Mouse (Mus musculus) MEL (cell line): ENCODE measurements around the gene Itk. TPM values are rescaled to one million over a fixed set of nuclear protein-coding genes. Genes with fewer than 3 reads are reported as not detected.
A peak's percentile ranks its signal among the peaks of the same experiment; 100 is the strongest.

Experiments used
- DNase-seq: peaks from one replicate; pipeline ENCODE4 v3.0.0; 2011; ENCODE audit warnings: low read depth, low spot score
- H3K27ac ChIP-seq: 2 replicates; pipeline ENCODE4 v1.5.1; 2012; ENCODE audit warnings: low read depth, mild to moderate bottlenecking, control low read depth, low read length, moderate library complexity; ENCODE audit not compliant: control insufficient read depth
- H3K27me3 ChIP-seq, 2 experiments: fragments of 150-350 bp in 1 of 2; sonication (generic) in 1 of 2; 2 replicates each; pipeline ENCODE4 v1.6.1; 2012; ENCODE audit warnings: low read length in 2 of 2, mild to moderate bottlenecking in 2 of 2, improper control_type of control experiment in 1 of 2, moderate library complexity in 1 of 2; ENCODE audit not compliant: insufficient read depth in 2 of 2, control insufficient read depth in 1 of 2
- H3K36me3 ChIP-seq, 2 experiments: 2 replicates each; pipeline ENCODE4 v1.6.1; 2012 to 2014; ENCODE audit warnings: low read length in 2 of 2, improper control_type of control experiment in 1 of 2, inconsistent platforms in 1 of 2, mild to moderate bottlenecking in 1 of 2; ENCODE audit not compliant: insufficient read depth in 2 of 2, control insufficient read depth in 1 of 2
- H3K4me1 ChIP-seq, 2 experiments: fragments of 150-350 bp in 1 of 2; sonication (generic) in 1 of 2; 2 replicates each; pipeline ENCODE4 v1.6.1; 2012; ENCODE audit warnings: low read length in 2 of 2, improper control_type of control experiment in 1 of 2, mild to moderate bottlenecking in 1 of 2; ENCODE audit not compliant: insufficient read depth in 2 of 2, control insufficient read depth in 1 of 2
- H3K4me3 ChIP-seq, 2 experiments: fragments of 150-350 bp in 1 of 2; sonication (generic) in 1 of 2; 2 replicates each; pipeline ENCODE4 v1.5.1; 2012; ENCODE audit warnings: low read depth in 2 of 2, low read length in 2 of 2, mild to moderate bottlenecking in 2 of 2, moderate library complexity in 2 of 2, control low read depth in 1 of 2, improper control_type of control experiment in 1 of 2; ENCODE audit not compliant: control insufficient read depth in 1 of 2, insufficient read depth in 1 of 2
- H3K79me2 ChIP-seq: 2 replicates; pipeline ENCODE4 v1.6.1; 2012; ENCODE audit warnings: mild to moderate bottlenecking, low read length, moderate library complexity; ENCODE audit not compliant: control insufficient read depth, poor library complexity, insufficient read depth
- H3K9ac ChIP-seq: 2 replicates; pipeline ENCODE4 v1.6.1; 2012; ENCODE audit warnings: low read depth, mild to moderate bottlenecking, control low read depth, low read length, moderate library complexity; ENCODE audit not compliant: control insufficient read depth, poor library complexity, severe bottlenecking
- H3K9me3 ChIP-seq: fragments of 150-350 bp; sonication (generic); replicated peaks from 2 replicates; pipeline ENCODE4 v1.6.1; 2012; ENCODE audit warnings: mild to moderate bottlenecking, low read length, improper control_type of control experiment, moderate library complexity; ENCODE audit not compliant: insufficient read depth
- BHLHE40 ChIP-seq: IDR thresholded peaks from 2 replicates; pipeline ENCODE4 v1.6.1; 2012; ENCODE audit warnings: low read depth, mild to moderate bottlenecking, inconsistent platforms, low read length, improper control_type of control experiment, borderline replicate concordance
- CHD1 ChIP-seq: IDR thresholded peaks from 2 replicates; pipeline ENCODE4 v1.6.1; 2012; ENCODE audit warnings: low read depth, mild to moderate bottlenecking, inconsistent platforms, low read length, improper control_type of control experiment
- CTCF ChIP-seq, 3 experiments: IDR thresholded peaks in 2 of 3; conservative IDR thresholded peaks in 1 of 3; 2 replicates each; pipeline ENCODE4 v1.5.1; 2011 to 2012; ENCODE audit warnings: low read length in 3 of 3, low read depth in 2 of 3, mild to moderate bottlenecking in 2 of 3, improper control_type of control experiment in 1 of 3, inconsistent platforms in 1 of 3, mixed read lengths in 1 of 3, moderate library complexity in 1 of 3; ENCODE audit not compliant: control insufficient read depth in 1 of 3, insufficient read depth in 1 of 3, poor library complexity in 1 of 3, severe bottlenecking in 1 of 3
- GABPA ChIP-seq: IDR thresholded peaks from 2 replicates; pipeline ENCODE4 v1.6.1; 2012; ENCODE audit warnings: low read depth, mild to moderate bottlenecking, inconsistent platforms, low read length, improper control_type of control experiment, moderate library complexity
- KAT2A ChIP-seq: conservative IDR thresholded peaks from 2 replicates; pipeline ENCODE4 v1.6.1; 2012; ENCODE audit warnings: low read depth, low read length, improper control_type of control experiment, inconsistent platforms
- MAX ChIP-seq: IDR thresholded peaks from 2 replicates; pipeline ENCODE4 v1.6.1; 2011; ENCODE audit warnings: low read length, improper control_type of control experiment
- MAZ ChIP-seq: IDR thresholded peaks from 2 replicates; pipeline ENCODE4 v1.6.1; 2012; ENCODE audit warnings: low read depth, mild to moderate bottlenecking, inconsistent platforms, low read length, improper control_type of control experiment
- NELFE ChIP-seq: IDR thresholded peaks from 2 replicates; pipeline ENCODE4 v1.6.1; 2011; ENCODE audit warnings: low read depth, low read length, improper control_type of control experiment
- POLR2A ChIP-seq, 2 experiments: IDR thresholded peaks; 2 replicates each; pipeline ENCODE4 v1.6.1; 2011 to 2012; ENCODE audit warnings: low read length in 2 of 2, mild to moderate bottlenecking in 2 of 2, control low read depth in 1 of 2, improper control_type of control experiment in 1 of 2, low read depth in 1 of 2, moderate library complexity in 1 of 2; ENCODE audit not compliant: control insufficient read depth in 1 of 2, insufficient read depth in 1 of 2, poor library complexity in 1 of 2
- POLR2AphosphoS5 ChIP-seq: IDR thresholded peaks from 2 replicates; pipeline ENCODE4 v1.6.1; 2012; ENCODE audit warnings: low read depth, borderline replicate concordance, mild to moderate bottlenecking, inconsistent platforms, low read length, moderate library complexity, mixed read lengths
- RAD21 ChIP-seq: IDR thresholded peaks from 2 replicates; pipeline ENCODE4 v1.6.1; 2011; ENCODE audit warnings: mild to moderate bottlenecking, low read depth, low read length, improper control_type of control experiment
- RCOR1 ChIP-seq: IDR thresholded peaks from 2 replicates; pipeline ENCODE4 v1.6.1; 2012; ENCODE audit warnings: low read depth, mild to moderate bottlenecking, inconsistent platforms, low read length, improper control_type of control experiment
- SIN3A ChIP-seq: IDR thresholded peaks from 2 replicates; pipeline ENCODE4 v1.6.1; 2012; ENCODE audit warnings: low read length, improper control_type of control experiment, inconsistent platforms
- SMC3 ChIP-seq: IDR thresholded peaks from 2 replicates; pipeline ENCODE4 v1.6.1; 2011; ENCODE audit warnings: low read depth, low read length, improper control_type of control experiment
- UBTF ChIP-seq: IDR thresholded peaks from 2 replicates; pipeline ENCODE4 v1.6.1; 2012; ENCODE audit warnings: low read depth, mild to moderate bottlenecking, inconsistent platforms, low read length, improper control_type of control experiment, moderate library complexity, borderline replicate concordance; ENCODE audit not compliant: insufficient read depth
- ZC3H11A ChIP-seq: IDR thresholded peaks from 2 replicates; pipeline ENCODE4 v1.6.1; 2012; ENCODE audit warnings: low read depth, mild to moderate bottlenecking, inconsistent platforms, low read length, improper control_type of control experiment
- ZKSCAN1 ChIP-seq: IDR thresholded peaks from 2 replicates; pipeline ENCODE4 v1.6.1; 2012; ENCODE audit warnings: low read depth, mild to moderate bottlenecking, inconsistent platforms, low read length, improper control_type of control experiment, moderate library complexity
- ZMIZ1 ChIP-seq: IDR thresholded peaks from 2 replicates; pipeline ENCODE4 v1.6.1; 2012; ENCODE audit warnings: low read depth, mild to moderate bottlenecking, inconsistent platforms, low read length, improper control_type of control experiment, moderate library complexity
- ZNF384 ChIP-seq: IDR thresholded peaks from 2 replicates; pipeline ENCODE4 v1.6.1; 2012; ENCODE audit warnings: low read depth, mild to moderate bottlenecking, inconsistent platforms, low read length, improper control_type of control experiment
- polyA plus RNA-seq, 2 experiments: library from polyadenylated mRNA; stranded (reverse) in 1 of 2; unstranded in 1 of 2; fragments of >175 nt in 1 of 2; fragments of >200 nt in 1 of 2; gene quantifications; 2 replicates each; pipeline versions ENCODE4 v1.2.1 to v1.2.4; 2012; ENCODE audit warnings: low replicate concordance in 2 of 2, low read depth in 1 of 2; ENCODE audit not compliant: insufficient read length in 2 of 2, insufficient read depth in 1 of 2, missing spikeins in 1 of 2
- total RNA-seq: library from RNA; depleted of rRNA; stranded (reverse); fragments of 300-350 nt; gene quantifications from 2 replicates; pipeline ENCODE4 v1.2.3, GENCODE M21; 2012

The Itk gene
- total and polyA plus RNA-seq, 3 experiments, result not detected

DNA sequence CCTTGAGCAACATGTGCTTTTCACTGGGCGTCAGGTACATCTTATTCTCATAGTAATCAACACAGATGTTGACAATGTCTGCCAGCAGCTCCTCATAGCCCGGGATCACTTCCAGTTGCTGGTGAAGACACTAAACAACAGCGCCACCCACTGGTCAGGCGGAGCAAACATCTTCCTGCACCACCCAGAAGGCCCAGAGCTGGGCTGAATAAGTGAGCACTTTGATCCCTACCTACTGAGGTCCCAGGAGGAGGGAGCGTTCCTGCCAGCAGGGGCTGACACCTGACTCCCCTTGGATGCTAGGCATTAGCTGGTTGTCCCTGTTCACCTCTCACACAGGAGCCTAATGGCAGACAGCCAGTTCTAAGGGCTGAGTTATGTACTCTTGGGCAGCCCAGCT, 112.5 kb downstream of the Itk start:
- Histone ChIP-seq H3K9ac (no peak overlapping the region), H3K27me3 (no peaks in the 10 kb centered on the region), H3K27ac (no peak overlapping the region), H3K36me3 (peaks cover 0 to 6% of the 10 kb centered on the region in 2 experiments; a peak in 2 of 4 replicates), H3K4me3 (no peak overlapping the region), H3K9me3 (no peaks in the 10 kb centered on the region), H3K4me1 (no peaks in the 10 kb centered on the region), H3K79me2 (no peaks in the 10 kb centered on the region)
- peak; percentile 82 for DNase-seq
- peak; percentile 87 to 92 (median 90) for TF ChIP-seq CTCF (IDR thresholded peaks at IDR 0.05 in 2 of 3, conservative IDR thresholded peaks at IDR 0.05 in 1 of 3; ENCODE audit: control insufficient read depth in 1 of 3, insufficient read depth in 1 of 3, low read depth in 2 of 3, low read length in 3 of 3, poor library complexity in 1 of 3, severe bottlenecking in 1 of 3)
- peak; percentile 31; the same call in 1 of the 2 replicates for TF ChIP-seq MAX
- peak; percentile 37 for TF ChIP-seq SMC3
- no peak for TF ChIP-seq UBTF
- peak; percentile 25 for TF ChIP-seq RAD21
- TF ChIP-seq, all 39 proteins: peak for 4

DNA sequence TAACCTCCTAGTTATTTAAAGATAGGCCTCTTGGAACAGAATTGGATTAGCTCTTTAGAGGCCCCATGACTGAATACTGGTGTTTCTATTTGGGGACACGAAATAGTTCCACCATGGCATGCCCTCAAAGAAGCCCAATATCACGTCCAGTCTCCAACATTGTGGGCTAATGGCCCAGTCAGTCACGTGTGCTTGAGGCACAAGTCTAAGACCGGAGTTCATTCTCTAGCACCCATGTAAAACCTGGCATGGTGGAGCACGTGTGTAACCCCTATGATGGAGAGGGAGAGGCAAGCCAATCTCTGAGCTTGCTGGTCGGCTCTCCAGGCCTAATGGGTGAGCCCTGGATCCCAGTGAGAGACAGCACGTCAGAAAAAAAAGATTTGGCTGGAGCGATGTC, 113.1 kb downstream of the Itk start:
- H3K36me3 ChIP-seq, result peaks cover 0 to 6% of the 10 kb centered on the region in 2 experiments; a peak in 2 of 4 replicates
- H3K79me2 ChIP-seq, result no peaks in the 10 kb centered on the region
- H3K9me3 ChIP-seq, result no peaks in the 10 kb centered on the region
- no peak overlapping the region for H3K4me3 ChIP-seq
- no peaks in the 10 kb centered on the region for H3K27me3 ChIP-seq
- DNase-seq, result no peak
- H3K27ac ChIP-seq, result no peak overlapping the region
- no peak overlapping the region for H3K9ac ChIP-seq
- no peaks in the 10 kb centered on the region for H3K4me1 ChIP-seq
- TF ChIP-seq POLR2A (IDR thresholded peaks at IDR 0.05; ENCODE audit: control insufficient read depth in 1 of 2, insufficient read depth in 1 of 2, low read depth in 1 of 2, low read length in 2 of 2, poor library complexity in 1 of 2), result no peak
- no peak for TF ChIP-seq NELFE
- TF ChIP-seq SIN3A, result no peak
- TF ChIP-seq RCOR1, result no peak
- no peak for TF ChIP-seq ZNF384
- TF ChIP-seq MAX, result no peak
- TF ChIP-seq ZKSCAN1, result no peak
- TF ChIP-seq GABPA, result no peak
- no peak for TF ChIP-seq MAZ
- TF ChIP-seq KAT2A, result no peak
- TF ChIP-seq ZMIZ1, result no peak

DNA sequence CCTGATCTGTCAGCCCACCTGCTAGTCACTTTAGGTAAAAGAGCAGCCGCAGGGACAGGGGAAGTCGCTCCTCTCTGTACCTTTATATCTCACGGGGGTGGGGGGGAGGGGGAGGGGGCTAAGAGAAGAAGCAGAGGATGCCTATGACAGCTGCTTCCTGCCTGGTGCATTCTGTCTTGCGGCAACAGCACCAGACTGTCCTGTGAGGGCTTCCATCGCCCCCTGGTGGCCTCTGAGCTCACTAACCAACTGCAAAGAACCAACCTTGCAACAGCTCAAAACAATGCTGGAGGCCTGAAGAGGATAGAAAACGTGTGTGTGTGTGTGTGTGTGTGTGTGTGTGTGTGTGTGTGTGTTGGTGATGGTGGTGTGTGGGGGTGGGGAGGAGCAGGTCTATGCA, 114.0 kb downstream of the Itk start:
- Histone ChIP-seq H3K36me3 (peaks cover 0 to 4% of the 10 kb centered on the region in 2 experiments; a peak in 2 of 4 replicates), H3K27me3 (no peaks in the 10 kb centered on the region), H3K4me1 (no peaks in the 10 kb centered on the region), H3K27ac (no peak overlapping the region), H3K9me3 (no peaks in the 10 kb centered on the region), H3K9ac (no peak overlapping the region), H3K79me2 (no peaks in the 10 kb centered on the region), H3K4me3 (no peak overlapping the region)
- peak; percentile 69 for TF ChIP-seq SMC3
- TF ChIP-seq CTCF (IDR thresholded peaks at IDR 0.05 in 2 of 3, conservative IDR thresholded peaks at IDR 0.05 in 1 of 3; ENCODE audit: control insufficient read depth in 1 of 3, insufficient read depth in 1 of 3, low read depth in 2 of 3, low read length in 3 of 3, poor library complexity in 1 of 3, severe bottlenecking in 1 of 3), result peak; percentile 58 to 96 (median 87)
- TF ChIP-seq ZKSCAN1, result no peak
- no peak for TF ChIP-seq CHD1
- no peak for TF ChIP-seq BHLHE40
- peak; percentile 48 for TF ChIP-seq RAD21
- peak; percentile 38 for TF ChIP-seq ZC3H11A
- TF ChIP-seq POLR2AphosphoS5, result no peak
- peak; percentile 88 for DNase-seq
